Mouse (Mus musculus) kidney, adult 2 months (tissue): ENCODE data around the gene Zbtb22. TPM values are rescaled to one million over a fixed set of nuclear protein-coding genes. Genes with fewer than 3 reads are reported as not detected.

Experiments used
- DNase-seq: peaks from one replicate; pipeline ENCODE4 v3.0.0; 2021
- H3K27ac ChIP-seq: fragments of 200-500 bp; 2 replicates; pipeline ENCODE4 v1.5.1; 2012; ENCODE audit warnings: low read depth, low read length, control low read depth, inconsistent platforms; ENCODE audit not compliant: insufficient read depth
- H3K27me3 ChIP-seq: fragments of 200-500 bp; replicated peaks from 2 replicates; pipeline ENCODE4 v1.6.1; 2012; ENCODE audit warnings: mild to moderate bottlenecking, moderate library complexity, low read length, inconsistent platforms; ENCODE audit not compliant: control insufficient read depth, insufficient read depth
- H3K36me3 ChIP-seq: fragments of 200-500 bp; 2 replicates; pipeline ENCODE4 v1.6.1; 2012; ENCODE audit warnings: mild to moderate bottlenecking, moderate library complexity, low read length, inconsistent platforms; ENCODE audit not compliant: control insufficient read depth, insufficient read depth
- H3K4me1 ChIP-seq: fragments of 200-500 bp; 2 replicates; pipeline ENCODE4 v1.6.1; 2011; ENCODE audit warnings: low read length; ENCODE audit not compliant: control insufficient read depth, insufficient read depth
- H3K4me3 ChIP-seq: fragments of 200-500 bp; 2 replicates; pipeline ENCODE4 v1.5.1; 2011; ENCODE audit warnings: mild to moderate bottlenecking, low read depth, low read length, control low read depth; ENCODE audit not compliant: insufficient read depth
- CTCF ChIP-seq: fragments of 200-500 bp; conservative IDR thresholded peaks from 2 replicates; pipeline ENCODE4 v1.5.1; 2011; ENCODE audit warnings: low read depth, mild to moderate bottlenecking, control low read depth, low read length, moderate library complexity, mixed read lengths; ENCODE audit not compliant: insufficient read depth, insufficient read length
- POLR2A ChIP-seq: fragments of 200-500 bp; IDR thresholded peaks from one replicate; pipeline ENCODE4 v1.6.1; 2011; ENCODE audit warnings: low read depth, low read length, control low read depth
- WGBS: fragments of 180-500 bp; shearing (Covaris S2); methylation state at CpG from one replicate; pipeline ENCODE4 v1.1.7; 2018; 5-methylcytosine and 5-hydroxymethylcytosine counted together
- polyA plus RNA-seq: library from polyadenylated mRNA; depleted of rRNA; stranded (reverse); fragments of >200 nt; gene quantifications from 2 replicates; pipeline ENCODE4 v1.2.3, GENCODE M21; 2012; rRNA removed

The Zbtb22 gene
- polyA plus RNA-seq, 1 experiment = 31.6 TPM

- H3K27me3 ChIP-seq = no peaks in the 10 kb centered on the region
- WGBS = 89% methylated on average over 7 of the region's 7 CpGs
- no peak for TF ChIP-seq POLR2A
- TF ChIP-seq CTCF = no peak
- no peak overlapping the region for H3K4me3 ChIP-seq
- H3K4me1 ChIP-seq = no peaks in the 10 kb centered on the region
- no peak overlapping the region for H3K27ac ChIP-seq
- H3K36me3 ChIP-seq = no peaks in the 10 kb centered on the region; the same call in none of the 2 replicates
- no peak for DNase-seq
Measured at GRCm38 (mm10) chr17:33962876-33963275, 47.2 kb downstream of the Zbtb22 start.

DNA sequence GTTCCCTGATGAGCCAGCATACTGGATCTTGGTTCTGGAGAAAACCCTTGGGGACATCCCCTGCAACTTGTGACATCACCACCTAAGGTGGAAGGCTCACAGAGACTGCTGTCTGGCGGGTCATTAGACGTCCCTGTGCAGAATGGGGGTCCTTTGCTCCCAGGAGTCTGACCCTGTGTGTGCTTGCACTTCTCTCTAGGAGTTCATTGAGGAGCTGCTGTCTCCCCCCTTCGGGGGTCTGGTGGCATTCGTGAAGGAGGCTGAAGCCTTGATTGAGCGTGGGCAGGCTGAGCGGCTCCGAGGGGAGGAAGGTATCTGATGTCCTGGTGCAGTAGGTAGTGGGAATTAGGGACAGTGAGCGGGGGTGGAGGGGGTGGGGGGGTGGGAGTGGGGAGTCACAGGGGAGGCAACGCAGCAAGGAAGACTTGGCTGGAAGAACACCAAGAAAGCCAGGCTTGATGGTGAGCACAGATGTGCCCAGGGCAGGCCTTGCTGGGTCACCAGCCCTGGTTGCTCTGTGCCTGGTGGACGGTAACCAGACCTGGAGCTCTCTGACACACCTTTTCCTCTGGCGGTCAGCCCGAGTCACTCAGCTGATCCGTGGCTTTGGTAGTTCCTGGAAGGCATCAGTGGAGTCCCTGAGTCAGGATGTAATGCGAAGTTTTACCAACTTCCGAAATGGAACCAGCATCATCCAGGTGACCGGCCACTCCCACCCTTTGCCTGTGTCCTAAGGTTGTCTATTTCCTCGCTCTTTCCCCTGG is 49.6 kb downstream of the Zbtb22 start:
- no peak overlapping the region for H3K27ac ChIP-seq
- no peak overlapping the region for H3K4me3 ChIP-seq
- no peaks in the 10 kb centered on the region for H3K27me3 ChIP-seq
- TF ChIP-seq CTCF (no peak), POLR2A (no peak)
- H3K36me3 ChIP-seq = no peaks in the 10 kb centered on the region; the same call in 1 of the 2 replicates
- no peak for DNase-seq
- 80% methylated on average over 17 of the region's 17 CpGs for WGBS
- no peaks in the 10 kb centered on the region; the same call in 1 of the 2 replicates for H3K4me1 ChIP-seq

DNA sequence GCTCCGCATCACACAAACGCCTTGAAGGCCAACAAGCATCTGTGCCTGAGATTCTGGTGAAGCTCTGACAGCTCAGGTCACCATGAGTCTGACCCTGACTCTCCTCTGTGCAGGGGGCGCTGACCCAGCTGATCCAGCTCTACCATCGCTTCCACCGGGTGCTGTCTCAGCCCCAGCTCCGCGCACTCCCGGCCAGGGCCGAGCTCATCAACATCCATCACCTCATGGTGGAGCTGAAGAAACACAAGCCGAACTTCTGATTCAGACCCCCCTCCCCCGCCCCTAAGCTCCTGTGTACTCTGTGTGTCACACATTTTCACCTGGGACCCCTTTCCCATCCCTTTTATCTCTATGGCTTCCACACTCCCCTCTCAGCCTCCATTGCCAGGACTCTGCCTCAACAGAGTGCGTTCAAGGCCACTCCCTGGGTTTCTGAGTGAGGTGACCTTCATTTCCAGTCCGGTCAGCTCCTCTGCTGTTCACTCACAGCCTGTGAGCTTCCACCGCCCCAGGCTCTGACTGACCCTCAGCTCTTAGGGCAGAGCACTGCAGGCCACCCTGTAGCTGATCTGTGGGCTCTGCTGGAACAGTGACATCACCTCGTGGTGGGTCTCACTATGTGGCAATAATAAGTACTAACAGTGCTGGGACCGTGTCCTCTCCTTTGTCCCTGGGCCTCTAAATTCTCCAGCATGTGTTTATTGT is 50.3 kb downstream of the Zbtb22 start:
- Histone ChIP-seq H3K27ac (no peak overlapping the region), H3K4me3 (no peak overlapping the region), H3K27me3 (no peaks in the 10 kb centered on the region), H3K36me3 (no peaks in the 10 kb centered on the region), H3K4me1 (no peaks in the 10 kb centered on the region; the same call in 1 of the 2 replicates)
- TF ChIP-seq POLR2A (no peak), CTCF (no peak)
- DNase-seq = no peak
- 85% methylated on average over 16 of the region's 16 CpGs for WGBS

- DNase-seq = peak; percentile 89
- no peaks in the 10 kb centered on the region; the same call in 1 of the 2 replicates for H3K4me1 ChIP-seq
- no peak overlapping the region for H3K27ac ChIP-seq
- H3K4me3 ChIP-seq = no peak overlapping the region
- H3K36me3 ChIP-seq = no peaks in the 10 kb centered on the region
- WGBS = 2% methylated on average over 9 of the region's 9 CpGs
- H3K27me3 ChIP-seq = no peaks in the 10 kb centered on the region
- peak; percentile 92 for TF ChIP-seq CTCF
- TF ChIP-seq POLR2A = no peak
Measured at GRCm38 (mm10) chr17:33968489-33968888, 52.8 kb downstream of the Zbtb22 start.

Other genes with a start within 250 kb of the Zbtb22 start
- gene Hnrnpm, start 229.0 kb upstream of the Zbtb22 start, polyA plus RNA-seq = 49.9 and 50.7 TPM in 2 replicates
- 95.8 and 102 TPM in 2 replicates for gene March2, start 197.2 kb upstream of the Zbtb22 start, polyA plus RNA-seq
- gene Rab11b, start 155.4 kb upstream of the Zbtb22 start, polyA plus RNA-seq = 291 and 303 TPM in 2 replicates
- gene Angptl4, start 134.1 kb upstream of the Zbtb22 start, polyA plus RNA-seq = 19.2 and 21.0 TPM in 2 replicates
- 83.0 and 89.3 TPM in 2 replicates for gene Kank3, start 105.4 kb upstream of the Zbtb22 start, polyA plus RNA-seq
- gene Rps28, start 91.3 kb upstream of the Zbtb22 start, polyA plus RNA-seq = 620 and 1,023 TPM in 2 replicates
- 672 and 745 TPM in 2 replicates for gene Ndufa7, start 91.3 kb upstream of the Zbtb22 start, polyA plus RNA-seq
- 71.3 and 87.8 TPM in 2 replicates for gene Cd320, start 72.8 kb upstream of the Zbtb22 start, polyA plus RNA-seq
- not detected in 2 replicates for gene Gm7029, start 42.1 kb upstream of the Zbtb22 start, polyA plus RNA-seq
- gene Kifc1, start 25.2 kb upstream of the Zbtb22 start, polyA plus RNA-seq = 1.3 and 1.6 TPM in 2 replicates
- not detected in 2 replicates for gene Platr17, start 10.8 kb upstream of the Zbtb22 start, polyA plus RNA-seq
- 33.3 and 35.0 TPM in 2 replicates for gene Daxx, start 6.5 kb upstream of the Zbtb22 start, polyA plus RNA-seq
- 106 and 112 TPM in 2 replicates for gene Tapbp, start within 50 bp of the Zbtb22 start, polyA plus RNA-seq
- gene Rgl2, start 13.6 kb downstream of the Zbtb22 start, polyA plus RNA-seq = 61.8 and 78.6 TPM in 2 replicates
- gene Pfdn6, start 24.4 kb downstream of the Zbtb22 start, polyA plus RNA-seq = 27.4 and 41.1 TPM in 2 replicates
- gene Wdr46, start 24.8 kb downstream of the Zbtb22 start, polyA plus RNA-seq = 15.3 and 16.0 TPM in 2 replicates
- gene B3galt4, start 35.6 kb downstream of the Zbtb22 start, polyA plus RNA-seq = 6.7 and 7.8 TPM in 2 replicates
- 54.2 and 60.5 TPM in 2 replicates for gene Vps52, start 39.9 kb downstream of the Zbtb22 start, polyA plus RNA-seq
- 342 and 406 TPM in 2 replicates for gene Rps18, start 40.1 kb downstream of the Zbtb22 start, polyA plus RNA-seq
- gene H2-K1, start 84.4 kb downstream of the Zbtb22 start, polyA plus RNA-seq = 1,162 and 1,255 TPM in 2 replicates
- 30.4 and 36.3 TPM in 2 replicates for gene Ring1, start 108.8 kb downstream of the Zbtb22 start, polyA plus RNA-seq
- 165 and 208 TPM in 2 replicates for gene H2-Ke6, start 112.2 kb downstream of the Zbtb22 start, polyA plus RNA-seq
- gene Slc39a7, start 115.8 kb downstream of the Zbtb22 start, polyA plus RNA-seq = 90.4 and 106 TPM in 2 replicates
- 49.3 and 59.2 TPM in 2 replicates for gene Rxrb, start 115.9 kb downstream of the Zbtb22 start, polyA plus RNA-seq
- 0.35 and 0.39 TPM in 2 replicates for gene Col11a2, start 123.5 kb downstream of the Zbtb22 start, polyA plus RNA-seq
- 3.1 and 8.5 TPM in 2 replicates for gene H2-Oa, start 176.4 kb downstream of the Zbtb22 start, polyA plus RNA-seq
- 30.1 and 37.1 TPM in 2 replicates for gene H2-DMa, start 203.6 kb downstream of the Zbtb22 start, polyA plus RNA-seq
- 110 and 117 TPM in 2 replicates for gene Brd2, start 206.7 kb downstream of the Zbtb22 start, polyA plus RNA-seq
- gene H2-DMb2, start 227.4 kb downstream of the Zbtb22 start, polyA plus RNA-seq = 3.2 and 15.6 TPM in 2 replicates
- gene H2-DMb1, start 237.2 kb downstream of the Zbtb22 start, polyA plus RNA-seq = 72.3 and 80.5 TPM in 2 replicates